Mouse (Mus musculus): ENCODE measurements around the gene Hist1h1d.
A peak's percentile ranks its signal among the peaks of the same experiment; 100 is the strongest.
"Not testable (repeated sequence)": the region's sequence is repeated elsewhere in the genome, so short reads cannot be mapped to it uniquely, and the experiment has no call there.

Gene Hist1h1d

DNA sequence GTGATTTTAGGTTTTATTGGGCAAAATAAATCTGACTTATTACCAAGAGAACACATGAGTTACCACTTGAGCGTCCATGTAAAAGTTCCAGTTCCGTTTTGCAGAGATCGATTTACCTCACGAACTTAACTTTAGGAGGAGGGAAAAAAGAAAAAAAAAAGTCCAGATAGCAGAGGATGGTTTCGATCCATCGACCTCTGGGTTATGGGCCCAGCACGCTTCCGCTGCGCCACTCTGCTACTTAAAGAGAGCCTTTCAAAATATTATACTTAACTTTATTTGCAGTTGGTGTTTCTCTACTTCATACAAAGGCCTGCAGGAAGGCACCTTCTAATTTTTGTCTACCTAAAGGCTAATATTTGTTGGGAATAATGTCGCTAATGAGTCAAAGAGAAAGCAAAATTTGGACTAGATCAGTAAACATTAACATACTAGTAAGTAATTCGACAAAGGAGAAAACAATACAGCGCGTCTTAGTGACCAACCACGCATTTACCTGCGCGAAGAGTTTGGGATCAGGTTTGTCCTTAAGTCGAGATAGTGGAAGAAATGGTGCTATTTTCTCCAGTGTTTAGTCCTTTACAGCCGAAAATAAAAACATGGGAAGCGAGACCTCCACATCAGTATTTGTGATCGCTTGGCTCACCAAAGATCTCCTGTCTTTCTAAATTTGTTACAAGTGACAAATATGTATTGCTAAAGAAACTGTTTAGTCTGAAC lies 22.7 kb upstream of the Hist1h1d start:
- DNase-seq: peak in 1 of 2 experiments; percentile 64

DNA sequence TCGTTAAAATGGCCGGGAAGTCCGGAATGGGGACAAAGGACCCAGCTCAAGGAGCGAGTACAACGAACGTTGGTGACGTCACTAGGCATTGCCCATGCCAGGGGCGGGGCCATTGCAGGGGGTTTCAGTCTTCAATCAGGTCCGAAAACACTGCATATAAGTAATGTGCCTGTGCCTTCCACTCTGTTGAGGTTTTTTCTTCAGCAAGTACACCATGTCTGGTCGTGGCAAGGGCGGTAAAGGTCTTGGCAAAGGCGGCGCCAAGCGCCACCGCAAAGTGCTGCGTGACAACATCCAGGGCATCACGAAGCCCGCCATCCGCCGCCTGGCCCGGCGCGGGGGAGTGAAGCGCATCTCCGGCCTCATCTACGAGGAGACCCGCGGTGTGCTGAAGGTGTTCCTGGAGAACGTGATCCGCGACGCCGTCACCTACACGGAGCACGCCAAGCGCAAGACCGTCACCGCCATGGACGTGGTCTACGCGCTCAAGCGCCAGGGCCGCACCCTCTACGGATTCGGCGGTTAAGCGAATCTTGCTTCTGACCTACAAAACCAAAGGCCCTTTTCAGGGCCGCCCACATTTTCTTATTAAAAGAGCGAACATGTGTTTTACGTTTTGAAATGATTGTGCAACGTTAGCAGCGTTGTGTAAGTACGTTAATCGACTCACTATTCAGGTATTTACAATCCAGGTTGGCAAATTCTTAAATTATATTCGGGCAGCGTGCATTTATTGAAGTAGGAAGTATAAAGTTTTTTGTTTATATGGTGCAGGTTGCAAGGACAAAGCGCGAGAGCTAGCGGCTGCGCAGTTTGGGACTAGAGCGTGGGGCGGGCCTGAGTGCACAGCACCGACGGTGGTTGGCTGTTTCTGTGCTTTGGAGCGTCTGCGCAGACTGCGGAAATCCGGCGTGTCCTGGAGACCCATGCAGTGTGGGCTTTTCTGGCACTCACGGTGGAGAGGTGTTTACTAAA lies 21.9 kb upstream of the Hist1h1d start, which contains the start of gene Hist1h4h:
TSS of gene Hist1h4h (plus strand) at position 150 of the 975 bp plus-strand sequence.
- peak; percentile 96 to 99 for DNase-seq

GRCm38 (mm10) chr13:23532262-23533075 lies 20.6 kb upstream of the Hist1h1d start:
- no peak for DNase-seq

GRCm38 (mm10) chr13:23533560-23534367 lies 19.3 kb upstream of the Hist1h1d start, which contains the start of gene Hist1h2af:
Gene Hist1h2af (plus strand): TSS chr13:23533906.
- peak; percentile 38 to 69 for DNase-seq

DNA sequence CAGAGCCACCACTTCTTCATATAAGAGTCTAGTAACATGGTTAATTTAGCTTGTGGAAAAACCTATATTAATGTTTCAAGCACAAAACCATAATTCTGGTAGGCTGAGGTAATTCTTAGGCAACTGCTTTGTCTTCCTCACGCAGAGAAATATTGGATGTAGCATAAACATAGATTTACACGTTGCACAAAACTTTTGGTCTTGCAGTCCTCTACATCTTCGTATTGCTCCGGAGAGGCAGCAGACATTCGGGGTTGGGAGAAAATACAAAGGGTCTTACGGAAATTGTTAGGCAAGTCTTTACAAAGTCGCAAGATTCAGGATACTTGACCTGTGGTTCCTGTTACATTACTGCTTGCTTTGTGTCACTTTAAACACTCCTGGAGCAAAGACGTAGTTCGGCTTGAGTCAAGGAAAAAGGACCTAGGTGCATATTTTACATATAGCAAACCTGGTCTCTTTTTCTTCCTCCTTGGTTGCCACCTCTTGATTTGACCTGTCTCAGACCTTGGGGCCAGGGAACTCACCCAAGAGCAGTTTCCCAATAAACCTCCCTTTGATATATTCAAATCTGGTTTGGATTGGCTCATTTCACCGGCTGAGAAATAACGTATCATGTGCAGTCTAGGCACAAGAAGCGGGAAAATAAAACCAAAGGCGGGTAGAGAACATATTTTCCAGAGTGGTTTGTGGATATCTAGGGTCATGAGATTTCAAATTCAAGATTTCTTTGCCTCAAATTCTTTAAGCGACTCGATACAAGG lies 18.5 kb upstream of the Hist1h1d start:
- no peak for DNase-seq

- DNase-seq: peak; percentile 79 to 92
Observed at GRCm38 (mm10) chr13:23535137-23536075, 17.7 kb upstream of the Hist1h1d start, which contains the start of gene Hist1h3g. Gene Hist1h3g (plus strand): TSS chr13:23535422.

- no peak for DNase-seq
Observed at GRCm38 (mm10) chr13:23536076-23536822, 16.8 kb upstream of the Hist1h1d start.

DNA sequence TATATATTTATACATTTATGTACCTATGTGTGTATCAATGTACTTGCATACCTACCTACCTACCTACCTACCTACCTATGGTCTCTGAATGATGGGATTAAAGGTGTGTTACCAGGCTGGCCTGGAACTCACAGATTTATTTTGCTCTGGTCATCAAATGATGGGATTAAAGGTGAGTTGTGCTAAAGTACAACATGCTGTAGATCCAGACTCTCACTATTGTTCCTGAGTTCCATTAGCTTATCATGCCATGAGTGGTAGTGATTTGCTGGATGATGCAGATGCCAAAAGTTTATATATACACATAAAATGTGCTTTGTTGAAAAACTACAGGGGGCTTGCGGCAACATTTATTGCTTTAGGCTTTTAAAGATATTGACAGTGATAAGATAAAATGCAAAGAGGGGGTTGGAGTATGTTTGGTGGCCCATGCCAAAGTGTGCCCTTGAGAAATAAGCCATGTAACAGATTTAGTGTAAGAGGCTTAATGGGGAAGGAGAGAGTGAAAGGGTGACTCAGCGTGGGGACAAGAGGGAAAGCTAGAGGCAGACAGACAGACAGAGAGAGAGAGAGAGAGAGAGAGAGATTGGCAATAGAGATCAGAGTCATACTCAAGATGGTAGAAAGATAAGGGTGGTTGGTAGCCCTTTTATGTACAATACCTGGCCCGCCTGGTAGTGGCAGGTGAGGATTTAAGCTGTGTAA lies 15.9 kb upstream of the Hist1h1d start:
- no peak for DNase-seq

- DNase-seq: no peak
Observed at GRCm38 (mm10) chr13:23538249-23538648, 14.8 kb upstream of the Hist1h1d start.

GRCm38 (mm10) chr13:23539821-23540220 lies 13.2 kb upstream of the Hist1h1d start:
- DNase-seq: not testable (repeated sequence)

DNA sequence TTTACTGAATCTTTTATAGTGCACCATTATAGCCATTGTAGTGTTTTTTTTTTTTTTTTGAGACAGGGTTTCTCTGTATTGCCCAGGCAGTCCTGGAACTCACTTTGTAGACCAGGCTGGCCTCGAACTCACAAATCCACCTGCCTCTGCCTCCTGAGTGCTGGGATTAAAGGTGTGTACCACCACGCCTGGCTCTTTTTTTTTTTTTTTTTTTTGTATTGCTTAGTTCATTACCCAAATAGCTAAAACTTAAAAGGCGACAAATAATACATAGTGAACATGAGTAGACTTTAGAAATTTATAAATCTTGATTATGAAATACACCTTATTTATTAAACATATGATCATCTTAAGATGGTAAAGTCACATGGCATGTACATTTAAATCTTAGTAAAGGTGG lies 11.6 kb upstream of the Hist1h1d start:
- no peak for DNase-seq

GRCm38 (mm10) chr13:23542225-23542980 lies 10.7 kb upstream of the Hist1h1d start:
- DNase-seq: not testable (repeated sequence)

- peak; percentile 49 to 78 for DNase-seq
Observed at GRCm38 (mm10) chr13:23542999-23543607, 10.0 kb upstream of the Hist1h1d start, which contains the start of gene Hist1h2bh. Gene Hist1h2bh (minus strand): TSS chr13:23543392.

DNA sequence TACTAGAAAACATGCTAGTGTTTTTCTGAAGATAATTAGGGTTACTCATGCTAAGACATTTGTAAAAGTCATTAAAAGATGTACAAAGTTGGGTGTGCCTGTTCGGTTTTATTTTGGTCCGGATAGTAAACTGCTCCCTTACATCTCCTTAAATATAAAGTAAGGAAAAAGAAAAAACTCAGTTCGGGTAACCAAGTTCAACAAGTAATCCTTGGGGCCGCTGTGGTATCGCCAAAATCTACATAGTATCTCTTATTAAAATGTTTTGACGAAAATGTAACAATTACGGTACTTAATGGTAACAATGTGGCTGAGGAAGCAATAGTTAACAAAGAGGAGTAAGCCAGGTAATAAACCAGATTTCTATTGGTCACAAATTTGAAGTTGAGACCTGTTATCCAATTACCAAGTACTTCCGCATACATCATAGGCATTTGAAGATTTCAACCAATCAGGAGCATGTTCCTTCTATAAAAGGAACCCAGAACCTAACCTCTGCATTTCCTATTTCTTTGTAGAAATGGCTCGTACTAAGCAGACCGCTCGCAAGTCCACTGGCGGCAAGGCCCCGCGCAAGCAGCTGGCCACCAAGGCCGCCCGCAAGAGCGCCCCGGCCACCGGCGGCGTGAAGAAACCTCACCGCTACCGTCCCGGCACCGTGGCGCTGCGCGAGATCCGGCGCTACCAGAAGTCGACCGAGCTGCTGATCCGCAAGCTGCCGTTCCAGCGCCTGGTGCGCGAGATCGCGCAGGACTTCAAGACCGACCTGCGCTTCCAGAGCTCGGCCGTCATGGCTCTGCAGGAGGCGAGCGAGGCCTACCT lies 8.9 kb upstream of the Hist1h1d start, which contains the start of gene Hist1h3f:
TSS of gene Hist1h3f (plus strand) at position 88 of the 822 bp plus-strand sequence.
- DNase-seq: peak; percentile 55 to 72

- DNase-seq: not testable (repeated sequence)
Observed at GRCm38 (mm10) chr13:23544787-23545120, 8.3 kb upstream of the Hist1h1d start.

GRCm38 (mm10) chr13:23546694-23547093 lies 6.4 kb upstream of the Hist1h1d start:
- DNase-seq: no peak
